Mouse (Mus musculus) c-Kit-positive CD71-negative TER-119-negative erythroid progenitor cells, embryonic 14.5 days (primary cell): Measurements from ENCODE around the gene Pafah1b3.
A peak's percentile ranks its signal among the peaks of the same experiment; 100 is the strongest.
"Not testable (repeated sequence)": the region's sequence is repeated elsewhere in the genome, so short reads cannot be mapped to it uniquely, and the experiment has no call there.

Source experiments
- DNase-seq: peaks from one replicate; pipeline ENCODE4 v3.0.0-alpha.2; 2013; ENCODE audit warnings: low read depth

Pafah1b3 gene

DNA sequence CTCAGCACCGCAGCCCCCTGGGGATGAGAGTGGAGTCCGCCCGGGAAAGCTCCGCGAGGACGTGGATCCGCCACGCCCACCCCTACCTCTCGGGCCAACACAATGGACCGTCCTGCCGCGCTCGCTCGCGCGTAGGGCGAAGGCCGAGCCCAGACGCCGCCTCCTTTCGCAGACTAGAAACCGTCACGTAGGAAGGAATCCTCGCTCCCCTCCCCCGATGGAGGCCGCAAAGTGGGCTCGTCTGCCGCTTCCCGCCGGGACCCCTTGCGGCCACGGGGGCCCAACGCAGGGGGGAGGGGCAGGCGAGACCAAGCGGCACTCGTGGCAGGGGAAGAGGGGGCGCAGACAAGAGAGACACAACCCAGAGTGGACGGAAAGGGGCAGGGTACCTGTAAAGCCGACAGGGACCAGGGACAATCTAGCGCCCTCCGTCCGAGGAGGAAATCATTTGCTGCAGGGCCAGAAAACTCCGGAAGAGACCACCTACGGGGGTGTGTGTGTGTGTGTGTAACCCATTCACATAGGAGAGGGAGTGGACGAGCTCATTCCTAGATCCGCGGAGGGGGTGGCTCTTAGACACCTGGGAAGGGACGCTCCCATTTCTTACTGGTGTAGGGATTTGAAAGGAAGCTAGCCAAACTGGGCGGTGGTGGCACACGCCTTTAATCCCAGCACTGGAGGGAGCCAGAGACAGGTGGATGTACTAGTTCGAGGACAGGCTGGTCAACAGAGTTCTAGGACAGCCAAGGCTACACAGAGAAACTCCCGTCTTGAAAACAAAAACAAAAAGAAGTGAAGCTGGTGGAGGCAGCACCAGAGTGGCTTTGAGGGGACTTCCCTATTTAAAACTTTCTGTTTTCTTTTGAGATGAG lies at the start of gene Pafah1b3:
TSS of gene Pafah1b3 (minus strand) at position 533 of the 872 bp plus-strand sequence.
- DNase-seq, result no peak

DNA sequence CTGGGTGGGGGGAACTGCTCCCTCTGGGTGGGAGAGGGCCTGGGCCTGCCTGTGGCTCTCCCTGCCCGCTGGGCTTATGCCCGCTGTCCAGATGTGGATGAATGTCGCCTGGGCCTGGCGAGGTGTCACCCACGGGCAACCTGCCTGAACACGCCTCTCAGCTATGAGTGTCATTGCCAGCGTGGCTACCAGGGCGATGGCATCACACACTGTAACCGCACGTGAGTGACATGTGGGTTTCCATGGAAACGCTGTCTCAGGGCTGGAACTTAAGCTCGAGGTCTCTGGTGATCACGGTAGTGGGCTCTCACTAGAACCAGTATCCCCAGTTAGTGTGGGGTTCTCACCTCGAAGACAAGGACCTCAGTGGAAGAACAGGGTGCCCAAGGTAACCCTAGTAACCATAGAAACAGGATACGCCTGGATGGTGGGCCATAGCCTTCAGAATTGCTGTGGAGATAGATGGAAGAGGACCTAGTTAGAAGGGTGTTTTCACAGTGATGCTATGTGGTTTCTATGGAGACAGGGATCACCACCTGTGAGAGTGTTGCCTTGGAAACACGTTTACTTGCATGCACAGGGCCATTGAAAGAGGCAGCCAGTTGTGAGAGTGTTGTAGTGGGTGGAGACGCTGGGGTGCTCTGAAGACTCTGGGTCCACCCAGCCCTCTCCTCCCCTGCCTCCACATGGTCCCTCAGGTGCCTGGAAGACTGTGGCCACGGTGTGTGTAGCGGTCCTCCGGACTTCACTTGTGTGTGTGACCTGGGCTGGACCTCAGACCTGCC lies 43.4 kb upstream of the Pafah1b3 start:
- DNase-seq, result no peak

DNA sequence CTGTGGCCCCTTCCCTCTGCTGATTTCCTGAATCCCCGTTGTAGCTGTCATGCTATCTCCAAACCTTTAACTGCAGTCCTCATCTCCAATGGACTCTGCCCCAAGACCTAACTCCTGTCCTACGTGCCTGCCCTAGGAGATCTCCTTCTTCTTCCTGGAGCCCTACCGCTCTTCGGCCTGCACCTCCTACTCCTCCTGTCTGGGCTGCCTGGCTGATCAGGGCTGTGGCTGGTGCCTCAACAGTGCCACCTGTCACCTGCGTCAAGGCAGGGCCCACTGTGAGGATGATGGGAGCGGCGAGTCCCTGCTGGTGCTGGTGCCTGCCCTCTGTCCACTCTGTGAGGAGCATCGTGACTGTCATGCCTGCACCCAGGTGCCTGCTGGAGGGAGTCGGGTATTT lies 41.5 kb upstream of the Pafah1b3 start:
- no peak for DNase-seq

DNA sequence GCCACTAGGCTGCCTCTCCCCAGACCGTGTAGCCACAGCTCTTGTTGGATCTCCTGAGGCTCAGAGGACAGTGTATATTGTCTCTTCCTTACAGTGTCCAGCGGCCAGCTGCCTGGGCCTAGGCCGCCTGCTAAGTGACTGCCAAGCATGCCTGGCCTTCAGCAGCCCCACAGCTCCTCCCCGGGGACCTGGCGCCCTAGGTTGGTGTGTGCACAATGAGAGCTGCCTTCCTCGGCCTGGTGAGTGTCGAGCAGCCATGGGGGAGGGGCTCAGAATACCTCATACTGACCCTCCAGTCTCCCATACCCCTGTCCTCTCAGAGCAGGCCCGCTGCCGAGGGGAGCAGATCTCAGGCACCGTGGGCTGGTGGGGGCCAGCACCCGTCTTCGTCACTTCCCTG lies 36.7 kb upstream of the Pafah1b3 start:
- no peak for DNase-seq

DNA sequence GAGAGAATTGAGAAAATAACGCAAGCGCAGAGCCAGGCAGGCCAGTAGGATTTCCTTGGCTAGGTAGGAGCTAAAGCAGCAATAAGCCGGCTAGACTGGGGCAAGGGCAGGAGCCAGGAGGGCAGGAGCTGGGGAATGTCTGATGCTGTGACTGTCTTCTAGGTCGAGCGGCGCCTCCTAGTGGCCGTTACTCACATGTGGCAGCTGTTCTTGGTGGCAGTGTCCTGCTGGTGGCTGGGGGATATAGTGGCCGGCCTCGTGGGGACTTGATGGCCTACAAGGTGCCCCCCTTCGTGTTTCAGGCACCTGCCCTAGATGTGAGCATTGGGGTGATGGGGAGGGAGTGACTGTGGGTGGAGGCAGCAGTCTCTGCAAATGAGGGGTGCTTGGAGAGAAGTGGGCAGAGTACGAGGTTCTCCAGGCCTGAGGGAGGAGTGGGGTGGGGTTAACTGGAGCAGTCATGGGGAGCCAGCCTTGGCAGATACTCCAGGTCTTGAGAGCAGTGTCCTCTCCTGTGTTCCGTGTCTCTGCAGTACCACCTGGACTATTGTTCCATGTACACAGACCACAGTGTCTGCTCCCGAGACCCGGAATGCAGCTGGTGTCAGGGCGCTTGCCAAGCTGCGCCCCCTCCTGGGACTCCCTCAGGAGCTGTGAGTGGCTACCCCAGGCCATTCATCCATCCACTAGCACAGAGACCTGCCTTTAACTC lies 36.0 kb upstream of the Pafah1b3 start:
- peak; percentile 66 for DNase-seq

DNA sequence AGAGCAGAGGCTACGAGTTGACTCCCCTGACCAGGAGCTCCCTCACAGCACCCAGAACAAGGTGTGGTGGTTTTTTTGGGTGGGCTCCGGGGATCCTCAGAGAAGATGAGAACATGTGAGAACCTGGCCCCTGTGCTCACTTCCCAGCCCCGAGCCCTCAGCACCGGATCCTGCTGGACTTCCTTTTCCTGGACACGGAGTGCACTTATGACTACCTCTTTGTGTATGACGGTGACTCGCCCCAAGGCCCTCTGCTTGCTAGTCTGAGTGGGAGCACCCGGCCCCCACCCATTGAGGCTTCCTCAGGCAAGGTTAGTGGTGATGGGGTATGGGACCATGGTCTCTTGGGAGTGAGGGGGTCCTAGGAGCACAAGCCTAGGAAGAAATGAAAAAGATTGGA lies 28.4 kb upstream of the Pafah1b3 start:
- no peak for DNase-seq

DNA sequence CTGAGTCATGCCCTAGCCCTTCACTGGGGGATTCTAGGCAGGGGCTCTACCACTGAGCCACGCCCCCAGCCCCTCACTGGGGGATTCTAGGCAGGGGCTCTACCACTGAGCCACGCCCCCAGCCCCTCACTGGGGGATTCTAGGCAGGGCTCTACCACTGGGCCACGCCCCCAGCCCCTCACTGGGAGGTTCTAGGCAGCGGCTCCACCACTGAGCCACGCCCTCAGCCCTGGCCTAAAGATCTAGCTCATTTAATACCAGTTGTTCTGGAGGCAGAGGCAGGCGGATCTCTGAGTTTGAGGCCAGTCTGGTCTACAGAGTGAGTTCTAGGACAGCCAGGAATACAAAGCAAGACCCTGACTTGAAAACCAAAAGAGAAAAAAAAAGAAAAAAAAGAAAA lies 27.6 kb upstream of the Pafah1b3 start:
- DNase-seq, result not testable (repeated sequence)

DNA sequence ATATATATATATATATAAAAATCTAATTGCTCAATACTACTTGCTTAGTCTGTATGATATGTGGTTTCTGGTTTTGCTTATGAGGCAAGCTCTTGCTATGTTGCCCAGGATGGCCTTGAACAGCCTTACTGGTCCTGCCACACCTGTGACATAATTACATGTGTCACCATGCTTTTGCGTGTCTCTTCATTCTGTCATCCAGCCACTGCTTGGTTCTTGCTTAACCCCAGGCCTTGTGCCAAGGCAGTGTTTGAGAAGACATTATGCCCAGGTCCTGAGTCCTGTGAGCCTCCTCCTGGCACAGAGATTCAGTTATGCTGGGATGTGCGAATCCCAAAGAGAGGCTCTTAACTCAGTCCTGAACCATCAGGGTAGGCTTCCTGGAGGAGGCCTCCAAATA lies 25.4 kb upstream of the Pafah1b3 start:
- DNase-seq, result no peak

DNA sequence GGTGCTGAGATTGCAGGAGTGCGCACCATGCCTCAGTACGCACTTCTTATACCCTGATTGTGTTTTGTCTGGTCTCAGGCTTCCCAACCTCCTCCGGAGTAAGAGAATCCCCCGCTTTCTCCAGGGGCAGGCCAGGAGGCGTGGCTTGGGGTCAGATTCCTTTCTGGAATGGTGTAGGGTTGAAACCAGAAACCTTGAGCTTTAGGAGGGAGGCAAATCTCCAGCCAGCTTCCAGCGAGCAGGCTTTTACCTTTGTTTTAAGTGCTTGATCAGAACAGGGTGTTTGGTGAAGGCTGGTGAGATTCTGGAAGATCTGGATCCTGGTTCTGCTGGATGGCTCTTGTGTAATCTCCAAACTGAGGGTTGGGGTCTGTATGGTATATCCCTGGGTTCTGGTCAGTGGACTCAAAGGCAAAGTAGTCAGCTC lies 24.3 kb upstream of the Pafah1b3 start:
- no peak for DNase-seq

DNA sequence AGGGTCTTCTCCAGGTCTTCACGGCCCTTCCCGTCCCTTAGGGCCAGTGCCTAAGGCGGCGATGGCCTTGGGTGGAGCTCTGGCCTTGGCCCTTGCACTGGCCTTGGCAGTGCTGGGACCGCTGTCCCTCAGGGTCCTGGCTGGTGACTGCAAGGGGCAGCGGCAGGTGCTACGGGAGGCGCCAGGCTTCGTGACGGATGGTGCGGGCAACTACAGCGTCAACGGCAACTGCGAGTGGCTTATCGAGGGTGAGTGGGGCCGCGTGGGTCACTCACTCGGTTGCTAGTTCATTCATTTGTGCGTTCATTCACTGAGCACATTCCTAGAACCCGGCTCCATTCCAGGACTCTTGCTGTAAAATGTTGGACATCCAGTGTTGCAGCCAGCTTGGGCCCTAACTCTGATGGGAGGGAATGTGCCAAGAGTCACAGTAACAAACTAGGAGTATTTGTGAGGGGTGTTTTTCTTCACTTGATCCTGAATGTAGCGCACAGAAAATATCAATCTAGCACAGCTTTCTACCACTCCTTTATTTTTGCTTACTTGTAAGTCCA lies 19.7 kb upstream of the Pafah1b3 start:
- no peak for DNase-seq

DNA sequence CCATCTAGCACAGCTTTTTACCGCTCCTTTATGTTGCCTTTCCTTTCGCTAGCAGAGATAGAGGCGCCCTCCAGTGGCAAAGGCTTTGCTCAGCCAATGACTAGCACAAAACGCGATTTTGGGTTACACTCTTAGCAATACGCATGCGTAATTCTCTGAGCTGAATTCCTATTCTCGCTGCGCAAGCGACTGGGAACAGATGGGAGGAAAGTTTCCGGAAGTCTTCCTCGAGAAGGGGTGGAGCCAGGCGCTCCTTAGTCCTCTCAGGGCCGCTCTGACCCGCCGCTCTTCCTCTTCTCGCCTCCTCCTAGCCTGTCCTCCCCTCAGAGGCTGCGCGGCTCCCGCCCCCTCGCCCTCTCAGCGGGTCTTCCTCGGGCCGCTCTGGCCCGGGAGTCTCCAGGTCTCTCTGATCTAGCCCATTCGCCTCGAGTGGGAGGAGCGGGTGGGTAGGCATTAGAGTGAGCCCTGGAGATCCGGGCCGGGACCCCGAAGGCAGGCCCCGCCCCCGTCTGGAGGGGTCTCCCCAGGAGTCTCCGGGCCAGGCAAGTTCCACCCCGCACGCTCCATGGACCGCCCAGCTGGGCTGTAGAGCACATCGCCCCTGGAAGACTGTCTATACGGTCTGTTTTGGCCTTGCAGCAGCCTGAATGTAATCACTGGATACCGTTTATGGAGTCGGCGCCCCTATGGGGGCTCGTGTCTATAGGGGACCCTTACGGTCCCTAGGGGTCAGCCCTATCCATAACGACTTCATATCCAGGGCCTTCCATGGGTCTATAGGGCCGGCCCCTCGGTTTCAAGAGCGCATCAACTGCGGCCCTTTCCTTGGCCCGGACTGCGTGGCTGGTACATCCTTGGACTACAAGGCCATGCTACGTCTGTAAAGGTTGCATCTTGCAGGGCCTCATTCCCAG lies 19.0 kb upstream of the Pafah1b3 start, which contains the start of gene Megf8:
TSS of gene Megf8 (plus strand) at position 633 of the 914 bp plus-strand sequence.
- peak; percentile 98 for DNase-seq

DNA sequence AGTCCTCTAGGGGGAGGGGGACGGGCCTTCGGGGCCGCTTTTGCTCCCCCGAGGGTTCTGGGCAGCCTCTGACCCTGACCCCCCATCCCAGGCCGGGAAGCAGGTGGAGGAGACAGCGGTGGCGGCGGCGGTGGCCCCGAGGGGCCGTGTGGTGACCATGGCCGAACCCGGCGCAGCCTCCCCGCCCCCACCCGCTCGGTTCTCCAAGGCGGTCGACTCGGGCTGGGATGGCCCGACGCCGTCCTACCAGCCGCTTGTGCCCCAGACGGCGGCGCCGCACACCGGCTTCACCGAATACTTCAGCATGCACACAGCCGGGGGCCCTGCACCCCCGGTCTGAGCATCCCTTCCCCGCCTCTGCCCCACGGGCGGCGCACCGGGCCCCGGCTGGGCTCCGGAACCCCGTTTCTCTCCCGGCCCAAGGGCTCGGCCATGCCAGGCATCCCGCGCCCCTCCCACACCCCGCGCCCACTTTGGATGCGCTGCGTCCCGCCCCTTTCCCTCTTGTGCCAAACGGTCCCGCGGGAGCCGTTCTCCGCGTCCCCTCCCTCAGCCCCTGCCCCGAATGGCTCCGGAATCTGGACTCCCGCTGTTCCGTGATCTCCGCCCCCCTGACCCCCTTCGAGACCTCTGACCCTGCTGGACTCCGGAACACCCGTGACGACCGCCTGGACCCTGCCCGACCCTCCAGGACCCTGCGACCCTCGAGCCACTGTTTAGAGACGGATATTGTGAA lies 17.7 kb upstream of the Pafah1b3 start:
- no peak for DNase-seq

DNA sequence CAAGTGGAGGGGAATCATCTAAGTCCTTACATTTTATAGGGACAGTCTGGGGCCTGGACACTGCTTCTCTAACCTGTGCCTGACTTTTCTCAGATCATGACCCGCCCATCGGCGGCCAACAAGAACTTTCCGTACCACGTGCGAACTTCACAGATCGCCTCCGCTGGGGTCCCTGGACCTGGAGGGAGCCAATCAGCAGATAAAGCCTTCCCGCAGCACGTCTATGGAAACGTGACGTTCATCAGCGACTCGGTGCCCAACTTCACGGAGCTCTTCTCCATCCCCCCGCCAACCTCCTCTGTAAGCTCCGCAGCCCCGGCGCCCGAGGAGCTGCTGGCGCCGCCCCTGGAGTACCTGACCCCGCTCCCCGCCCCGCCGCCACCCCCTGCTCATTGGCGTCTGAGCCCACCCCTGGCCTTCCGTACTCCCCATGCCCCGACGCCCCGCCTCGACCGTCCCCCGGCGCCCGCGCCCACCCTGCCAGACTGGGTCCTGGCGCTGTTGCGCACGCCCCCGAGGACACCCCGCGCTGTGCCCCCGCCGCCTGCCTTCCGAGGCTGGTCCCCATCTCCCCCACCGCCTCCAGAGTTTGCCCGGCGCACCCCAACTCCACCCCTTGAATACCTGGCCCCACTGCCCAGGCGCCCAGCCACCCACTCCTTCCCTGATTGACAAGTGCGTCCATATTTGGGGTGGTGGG lies 17.0 kb upstream of the Pafah1b3 start:
- no peak for DNase-seq

DNA sequence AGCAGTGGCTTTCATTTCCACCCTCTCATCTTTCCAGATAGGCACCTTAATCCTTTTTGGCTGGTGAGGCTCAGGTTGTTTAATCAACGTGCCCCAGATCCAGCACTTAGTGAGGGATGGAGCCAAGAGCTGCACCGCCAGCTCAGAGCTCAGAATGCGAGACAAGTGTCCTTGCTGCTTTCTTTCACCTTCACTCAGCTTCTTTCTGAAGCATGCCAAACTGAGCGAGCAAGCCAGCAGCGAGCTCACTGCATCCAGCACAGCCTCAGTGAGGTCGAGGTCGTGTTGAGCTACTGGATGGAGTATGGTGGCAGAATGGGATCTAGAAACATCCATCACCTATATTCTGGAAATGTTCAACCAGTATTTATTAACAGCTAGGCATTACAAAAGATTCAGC lies 15.5 kb upstream of the Pafah1b3 start:
- DNase-seq, result no peak

DNA sequence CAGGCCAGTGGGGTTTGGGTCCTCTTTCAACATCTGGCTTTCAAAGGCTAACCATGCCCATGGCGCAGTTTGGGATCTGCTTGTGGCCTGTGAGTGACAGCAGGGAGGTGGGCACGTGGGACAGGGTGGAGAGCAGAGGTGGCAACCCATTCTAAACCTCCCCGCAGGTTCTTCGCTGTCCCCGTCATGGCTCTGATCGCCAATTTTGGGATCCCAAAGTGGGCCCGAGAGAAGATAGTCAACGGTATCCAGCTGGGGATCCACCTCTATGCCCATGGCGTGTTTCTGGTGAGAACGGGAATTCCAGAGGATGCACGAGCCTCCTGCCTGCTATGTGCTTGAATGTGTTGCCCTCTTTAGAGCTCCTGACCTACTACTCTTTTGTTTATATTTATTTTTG lies 13.4 kb upstream of the Pafah1b3 start:
- DNase-seq, result no peak

DNA sequence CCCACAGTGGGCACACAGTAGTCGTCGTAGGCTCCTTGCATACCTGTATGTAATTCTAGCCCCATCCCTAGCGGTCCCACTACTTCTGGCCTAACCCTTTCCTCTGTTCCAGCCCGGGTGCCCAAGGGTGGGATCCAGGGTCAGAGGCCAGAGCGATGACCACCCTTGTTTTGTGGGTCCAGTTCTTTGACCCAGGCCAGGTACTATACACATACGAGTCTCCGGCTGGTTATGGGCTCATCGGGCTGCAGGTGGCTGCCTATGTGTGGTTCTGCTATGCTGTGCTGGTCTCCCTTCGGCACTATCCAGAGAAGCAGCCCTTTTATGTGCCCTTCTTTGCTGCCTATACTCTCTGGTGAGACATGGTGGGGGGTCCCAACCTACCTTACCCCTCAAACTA lies 11.6 kb upstream of the Pafah1b3 start:
- DNase-seq, result no peak

DNA sequence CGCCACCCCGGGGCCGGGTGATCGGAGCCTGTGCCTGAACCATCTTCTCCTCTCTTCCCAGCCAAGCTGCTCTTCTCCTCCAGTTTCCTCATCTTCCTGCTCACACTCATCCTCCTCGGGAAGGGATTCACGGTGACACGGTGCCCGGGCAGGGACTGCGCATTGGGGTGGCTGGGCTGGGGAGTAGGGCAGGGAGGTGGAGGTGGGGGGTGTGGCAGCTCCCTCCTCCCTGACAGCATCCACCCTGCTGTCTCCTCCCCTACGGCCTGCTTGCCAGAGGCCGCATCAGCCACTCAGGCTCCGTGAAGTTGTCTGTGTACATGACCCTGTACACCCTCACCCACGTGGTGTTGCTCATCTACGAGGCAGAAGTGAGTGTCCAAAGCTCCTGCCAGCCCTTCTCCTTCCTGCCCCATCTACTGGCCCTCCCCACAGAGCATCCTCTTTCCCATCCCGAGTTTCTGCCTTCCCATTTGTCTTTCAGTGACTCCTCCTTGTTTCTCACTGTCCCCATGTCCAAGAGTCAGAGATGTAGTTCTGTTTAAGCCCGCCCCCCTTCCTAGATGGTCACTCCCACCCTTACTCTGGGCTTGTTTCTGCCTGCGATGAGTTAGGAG lies 11.0 kb upstream of the Pafah1b3 start:
- no peak for DNase-seq

DNA sequence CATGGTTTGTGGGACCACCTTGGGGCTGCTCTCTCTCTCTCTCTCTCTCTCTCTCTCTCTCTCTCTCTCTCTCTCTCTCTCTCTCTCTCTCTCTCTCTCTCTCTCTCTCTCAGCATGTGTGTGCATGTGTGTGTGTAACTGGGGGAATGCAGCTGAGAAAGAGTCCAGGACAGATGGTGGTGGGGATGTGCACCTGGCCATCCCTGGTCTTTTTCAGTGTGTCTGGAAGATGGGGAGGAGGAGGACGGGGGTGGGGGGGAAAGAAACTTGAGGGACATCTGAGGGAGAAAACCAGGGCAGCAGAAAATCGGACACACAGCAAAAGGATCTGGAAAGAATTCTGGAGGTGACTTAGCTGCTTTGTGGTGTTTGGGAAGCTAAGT lies 8.8 kb upstream of the Pafah1b3 start:
- DNase-seq, result no peak

DNA sequence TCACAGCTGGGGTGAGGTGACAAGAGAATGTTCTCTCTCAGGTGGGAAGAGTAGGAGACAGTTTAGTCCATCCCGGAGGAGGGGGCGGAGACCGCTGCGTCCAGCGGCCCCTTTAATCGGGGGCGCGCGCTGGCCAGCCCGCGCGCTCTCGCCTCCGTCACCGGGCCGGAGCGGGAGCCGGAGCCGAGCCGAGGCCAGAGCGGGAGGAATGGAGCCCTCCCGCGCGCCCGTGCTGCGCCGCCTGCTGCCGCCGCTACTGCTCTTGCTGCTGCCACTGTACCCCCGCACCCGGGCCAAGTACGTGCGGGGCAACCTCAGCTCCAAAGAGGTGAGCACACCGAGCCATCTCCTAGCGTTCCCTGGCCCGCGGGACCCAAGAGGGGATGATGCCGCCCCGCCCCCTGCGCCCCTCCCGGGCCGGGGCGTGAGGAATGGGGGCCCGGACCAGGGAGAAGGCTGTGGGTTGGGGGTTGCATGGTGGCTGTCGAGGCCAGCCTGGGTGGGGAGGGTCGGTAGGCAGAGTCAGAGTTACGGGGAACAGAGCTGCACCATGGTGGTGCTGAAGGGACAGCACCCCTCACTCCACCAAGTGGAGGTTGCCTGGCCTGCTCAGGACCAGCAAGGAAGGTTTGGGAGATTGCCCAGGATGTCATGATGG lies 8.3 kb upstream of the Pafah1b3 start, which contains the start of gene Tmem145:
TSS of gene Tmem145 (plus strand) at position 151 of the 658 bp plus-strand sequence.
- peak; percentile 59 for DNase-seq
